Mouse (Mus musculus) c-Kit-positive CD71-positive TER-119-positive erythroid progenitor cells, embryonic 14.5 days (primary cell): ENCODE measurements around the gene Dennd2d.
A peak's percentile ranks its signal among the peaks of the same experiment; 100 is the strongest.

Experiments used
- DNase-seq: peaks from one replicate; pipeline ENCODE4 v3.0.0-alpha.2; 2013; ENCODE audit warnings: low spot score

The Dennd2d gene

GRCm38 (mm10) chr3:106496045-106496721, 14.0 kb downstream of the Dennd2d start:
- DNase-seq, result peak; percentile 37

- DNase-seq, result no peak
Observed at GRCm38 (mm10) chr3:106496996-106497395, 14.8 kb downstream of the Dennd2d start.

- no peak for DNase-seq
Observed at GRCm38 (mm10) chr3:106500510-106500909, 18.3 kb downstream of the Dennd2d start.

- DNase-seq, result no peak
Observed at GRCm38 (mm10) chr3:106502892-106503291, 20.7 kb downstream of the Dennd2d start.

- no peak for DNase-seq
Observed at GRCm38 (mm10) chr3:106510669-106511068, 28.5 kb downstream of the Dennd2d start.

GRCm38 (mm10) chr3:106515016-106515415, 32.8 kb downstream of the Dennd2d start:
- no peak for DNase-seq

GRCm38 (mm10) chr3:106522730-106523129, 40.5 kb downstream of the Dennd2d start:
- no peak for DNase-seq

- DNase-seq, result no peak
Observed at GRCm38 (mm10) chr3:106526411-106526810, 44.2 kb downstream of the Dennd2d start.

- DNase-seq, result no peak
Observed at GRCm38 (mm10) chr3:106528032-106528431, 45.8 kb downstream of the Dennd2d start.

- DNase-seq, result no peak
Observed at GRCm38 (mm10) chr3:106533277-106533676, 51.1 kb downstream of the Dennd2d start.

GRCm38 (mm10) chr3:106544721-106545316, 62.6 kb downstream of the Dennd2d start:
- DNase-seq, result no peak

GRCm38 (mm10) chr3:106547171-106547923, 65.1 kb downstream of the Dennd2d start, which contains the start of the genes Dram2 and Cept1:
TSS of gene Dram2 (plus strand) at chr3:106547798.
TSS of gene Cept1 (minus strand) at chr3:106547802.
- peak; percentile 91 for DNase-seq

- no peak for DNase-seq
Observed at GRCm38 (mm10) chr3:106547924-106548539, 65.8 kb downstream of the Dennd2d start.

- no peak for DNase-seq
Observed at GRCm38 (mm10) chr3:106548971-106549370, 66.8 kb downstream of the Dennd2d start.
